Mouse (Mus musculus): ENCODE measurements at regions not wholly inside any gene's neighbourhood (a gene's known extent, or its start where the extent isn't known, plus 50 kb on each side); places are given as distances from the start of the nearest gene placed in this dataset.

GRCm38 (mm10) chr3:134466611-134467010, 230.3 kb downstream of the Cxxc4 start:
- H3K4me3 ChIP-seq = no peak overlapping the region
- DNase-seq (ENCODE audit: low spot score in 2 of 2) = no peak
- no peak overlapping the region for H3K27ac ChIP-seq
- TF ChIP-seq CTCF (conservative IDR thresholded peaks at IDR 0.05) = no peak

DNA sequence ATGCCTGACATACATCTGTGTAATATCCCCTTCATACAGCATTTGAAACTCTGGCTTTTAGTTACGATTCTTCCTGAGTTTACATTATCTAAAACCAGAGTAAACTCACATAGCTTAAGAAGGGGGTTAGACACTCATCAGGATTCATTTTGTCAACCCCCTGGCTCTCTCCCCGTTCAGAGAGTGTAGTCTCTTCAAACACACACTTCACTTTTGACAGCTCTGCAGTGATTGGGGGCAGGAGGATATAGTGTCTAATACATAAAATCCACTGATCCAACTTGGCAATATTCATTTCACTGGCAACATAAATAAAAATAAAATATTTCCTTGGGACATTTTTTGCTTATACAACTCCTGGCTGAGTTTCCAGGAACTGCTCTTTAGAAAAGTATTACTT, 251.0 kb downstream of the Cxxc4 start:
- no peak overlapping the region for H3K27ac ChIP-seq
- no peak for DNase-seq (ENCODE audit: low spot score in 2 of 2)
- TF ChIP-seq CTCF (conservative IDR thresholded peaks at IDR 0.05) = no peak
- H3K4me3 ChIP-seq = no peak overlapping the region

- no peak for DNase-seq (ENCODE audit: low spot score in 2 of 2)
- TF ChIP-seq CTCF (conservative IDR thresholded peaks at IDR 0.05) = no peak
- H3K4me3 ChIP-seq = no peak overlapping the region
- no peak overlapping the region for H3K27ac ChIP-seq
Measured at GRCm38 (mm10) chr3:134489966-134490543, 253.8 kb downstream of the Cxxc4 start.

GRCm38 (mm10) chr3:134509702-134510101, 273.4 kb downstream of the Cxxc4 start:
- no peak for DNase-seq (ENCODE audit: low spot score in 2 of 2)
- Histone ChIP-seq H3K4me3 (no peak overlapping the region), H3K27ac (no peak overlapping the region)

GRCm38 (mm10) chr3:134525795-134526194, 289.5 kb downstream of the Cxxc4 start:
- no peak overlapping the region for H3K4me3 ChIP-seq
- no peak overlapping the region for H3K27ac ChIP-seq
- no peak for DNase-seq (ENCODE audit: low spot score in 2 of 2)
- TF ChIP-seq CTCF (conservative IDR thresholded peaks at IDR 0.05) = no peak

More at GRCm38 (mm10) chr3:134509702-134510101, 273.4 kb downstream of the Cxxc4 start:
- TF ChIP-seq CTCF (conservative IDR thresholded peaks at IDR 0.05) = no peak

DNA sequence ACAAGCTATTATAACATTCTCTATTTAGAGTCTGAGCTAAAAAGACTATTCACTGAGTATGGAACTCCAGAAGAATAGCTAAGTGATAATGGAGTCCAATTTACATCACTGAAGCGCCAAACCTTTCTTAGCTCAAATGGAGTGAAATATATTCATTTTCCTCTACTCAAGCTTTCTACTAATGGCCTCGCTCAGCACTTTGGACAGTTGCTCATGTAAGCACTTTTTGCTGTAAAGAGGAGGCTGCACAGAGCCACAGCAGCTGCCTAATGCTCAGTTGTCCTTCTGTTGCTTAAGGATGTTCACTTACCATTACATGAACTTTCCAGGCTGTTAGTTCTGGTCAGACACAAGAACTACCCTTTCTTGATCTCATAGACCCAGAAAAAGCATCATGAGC, 268.7 kb upstream of the Tacr3 start:
- no peak overlapping the region for H3K4me3 ChIP-seq
- TF ChIP-seq CTCF (conservative IDR thresholded peaks at IDR 0.05) = no peak
- H3K27ac ChIP-seq = no peak overlapping the region
- no peak for DNase-seq (ENCODE audit: low spot score in 2 of 2)

DNA sequence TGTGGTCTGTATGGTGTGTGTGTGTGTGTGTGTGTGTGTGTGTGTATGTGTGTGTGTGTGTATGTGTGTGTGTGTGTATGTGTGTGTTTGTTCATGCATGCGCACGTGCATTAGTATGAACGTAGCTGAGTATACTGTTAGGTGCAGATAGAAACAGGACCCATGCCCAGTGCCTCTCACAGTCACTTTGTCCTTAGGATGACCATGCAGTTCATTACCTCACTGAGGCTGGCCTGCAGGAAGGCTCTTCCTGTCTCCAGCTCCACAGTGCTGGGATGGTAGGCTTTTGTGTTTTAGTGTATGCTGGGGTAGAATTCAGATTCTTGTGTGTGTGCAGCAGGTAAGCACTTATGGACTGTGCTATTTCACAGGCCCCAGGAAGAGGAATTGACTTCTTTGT, 250.0 kb upstream of the Tacr3 start:
- H3K27ac ChIP-seq = no peak overlapping the region
- no peak overlapping the region for H3K4me3 ChIP-seq
- no peak for TF ChIP-seq CTCF (conservative IDR thresholded peaks at IDR 0.05)
- no peak for DNase-seq (ENCODE audit: low spot score in 2 of 2)

DNA sequence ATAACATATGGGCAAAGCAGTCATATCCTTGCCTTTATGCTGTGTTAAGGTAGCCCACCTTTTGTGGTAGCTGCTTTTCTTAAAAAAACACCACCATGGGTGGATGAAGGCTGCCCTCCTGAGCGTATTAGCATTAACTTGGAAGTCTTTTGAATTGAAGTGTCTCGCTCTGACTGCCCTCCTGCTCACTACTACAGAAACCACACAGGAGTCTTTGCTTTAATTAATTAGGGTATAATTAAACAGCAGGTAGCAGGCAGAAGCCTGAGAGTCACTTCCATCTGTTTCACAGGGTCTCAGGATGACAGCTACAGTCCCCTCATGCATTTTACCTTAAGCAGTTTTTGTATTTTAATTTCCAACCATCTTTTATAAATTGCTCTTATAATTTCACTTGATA, 240.2 kb upstream of the Tacr3 start:
- no peak overlapping the region for H3K4me3 ChIP-seq
- TF ChIP-seq CTCF (conservative IDR thresholded peaks at IDR 0.05) = no peak
- no peak overlapping the region for H3K27ac ChIP-seq
- no peak for DNase-seq (ENCODE audit: low spot score in 2 of 2)

- TF ChIP-seq CTCF (conservative IDR thresholded peaks at IDR 0.05) = no peak
- DNase-seq (ENCODE audit: low spot score in 2 of 2) = no peak
- Histone ChIP-seq H3K4me3 (no peak overlapping the region), H3K27ac (no peak overlapping the region)
Measured at GRCm38 (mm10) chr3:134602919-134603318, 225.9 kb upstream of the Tacr3 start.

- Histone ChIP-seq H3K27ac (no peak overlapping the region), H3K4me3 (no peak overlapping the region)
- TF ChIP-seq CTCF (conservative IDR thresholded peaks at IDR 0.05) = no peak
- no peak for DNase-seq (ENCODE audit: low spot score in 2 of 2)
Measured at GRCm38 (mm10) chr3:134605356-134605771, 223.4 kb upstream of the Tacr3 start.

GRCm38 (mm10) chr3:134610244-134610643, 218.6 kb upstream of the Tacr3 start:
- Histone ChIP-seq H3K27ac (no peak overlapping the region), H3K4me3 (no peak overlapping the region)
- no peak for DNase-seq (ENCODE audit: low spot score in 2 of 2)
- TF ChIP-seq CTCF (conservative IDR thresholded peaks at IDR 0.05) = peak; percentile 72

DNA sequence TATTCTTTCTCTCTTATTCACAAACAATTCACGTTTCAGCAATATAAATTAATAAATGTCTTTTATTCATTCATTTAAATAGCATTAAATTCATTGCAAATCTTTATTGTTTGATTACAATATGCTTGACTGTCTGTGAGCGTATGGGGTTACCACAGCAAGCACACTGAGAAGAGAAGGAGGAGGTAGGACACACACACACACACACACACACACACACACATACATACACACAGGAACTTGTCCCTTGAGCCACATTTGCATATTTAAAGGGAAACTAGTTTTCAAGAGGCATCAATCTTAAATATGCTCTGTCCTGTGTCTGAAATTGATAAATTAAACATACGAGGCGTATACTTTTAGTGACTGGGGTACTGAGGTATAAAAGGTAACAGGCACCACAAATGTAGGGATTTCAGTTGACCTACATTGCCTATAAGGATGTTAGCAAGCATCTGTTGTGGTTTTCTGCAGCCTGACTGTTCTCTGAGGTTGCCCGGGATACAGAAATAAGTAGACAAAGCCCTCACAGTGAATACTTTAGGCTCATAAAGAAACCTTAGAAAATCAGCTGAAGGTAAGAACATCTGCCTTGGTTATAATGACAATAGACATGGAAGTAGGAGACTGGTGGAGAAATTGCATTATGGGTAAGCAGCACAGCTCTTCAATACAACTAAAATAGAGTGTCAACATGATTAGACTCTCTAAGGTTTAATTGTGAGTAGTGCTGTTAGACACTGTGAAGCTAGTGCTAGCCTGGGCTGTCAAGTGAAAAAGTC, 217.1 kb upstream of the Tacr3 start:
- no peak for DNase-seq (ENCODE audit: low spot score in 2 of 2)
- no peak overlapping the region for H3K4me3 ChIP-seq
- no peak for TF ChIP-seq CTCF (conservative IDR thresholded peaks at IDR 0.05)
- no peak overlapping the region for H3K27ac ChIP-seq

- no peak for TF ChIP-seq CTCF (conservative IDR thresholded peaks at IDR 0.05)
- DNase-seq (ENCODE audit: low spot score in 2 of 2) = no peak
- no peak overlapping the region for H3K4me3 ChIP-seq
- H3K27ac ChIP-seq = no peak overlapping the region
Measured at GRCm38 (mm10) chr3:134612298-134612616, 216.6 kb upstream of the Tacr3 start.

Data from layer of hippocampus, adult 2 months (tissue).